Mouse (Mus musculus): Measurements from ENCODE around the gene Pold2. TPM values are rescaled to one million over a fixed set of nuclear protein-coding genes. Genes with fewer than 3 reads are reported as not detected.

Pold2 gene
- total and polyA plus RNA-seq, 3 experiments, result 136 to 285 (median 205) TPM

GRCm38 (mm10) chr11:5907096-5907495 is 29.0 kb upstream of the Pold2 start:
- no peak overlapping the region for H3K27ac ChIP-seq (ENCODE audit: insufficient read depth, low read depth)
- H3K9ac ChIP-seq (ENCODE audit: insufficient read depth, low read depth), result no peak overlapping the region
- in situ Hi-C loops (cut with MboI; ENCODE audit: low pct_ligation_motif_present, low pct_unique_long_range_greater_than_20kb, low sequenced_read_pairs) (no loop called here), dilution Hi-C loops (cut with MboI; ENCODE audit: extremely low pct_ligation_motif_present, extremely low pct_unique_long_range_greater_than_20kb, low sequenced_read_pairs) (no loop called here)
- H3K4me2 ChIP-seq (ENCODE audit: insufficient read depth, low read depth, poor library complexity, severe bottlenecking), result no peak overlapping the region
- H3K27me3 ChIP-seq (replicated peaks), result no peaks in the 10 kb centered on the region
- no peaks in the 10 kb centered on the region for H3K36me3 ChIP-seq (replicated peaks in 1 of 2; ENCODE audit: control insufficient read depth in 1 of 2, insufficient read depth in 1 of 2, low read length in 1 of 2)
- H3K9me3 ChIP-seq (replicated peaks; ENCODE audit: low read length), result no peaks in the 10 kb centered on the region
- no peak overlapping the region for H3K4me3 ChIP-seq (replicated peaks in 1 of 3; ENCODE audit: low read depth in 2 of 3, low read length in 2 of 3, poor library complexity in 1 of 3)
- no peak for DNase-seq (ENCODE audit: extremely low read depth)
- H3K79me2 ChIP-seq (replicated peaks; ENCODE audit: control insufficient read depth, extremely low read depth, insufficient read depth, poor library complexity, severe bottlenecking), result no peaks in the 10 kb centered on the region
- peaks cover 3 to 6% of the 10 kb centered on the region in 2 experiments; a peak in 1 of 4 replicates for H3K4me1 ChIP-seq (ENCODE audit: control insufficient read depth in 1 of 2, insufficient read depth in 2 of 2)
- TF ChIP-seq HCFC1 (IDR thresholded peaks at IDR 0.05; ENCODE audit: low read depth, low read length) (no peak), NRF1 (IDR thresholded peaks at IDR 0.05; ENCODE audit: low read depth, low read length) (no peak), MAFK (IDR thresholded peaks at IDR 0.05; ENCODE audit: insufficient replicate concordance, low read length) (no peak)

GRCm38 (mm10) chr11:5905778-5906518 is 27.9 kb upstream of the Pold2 start:
- no peak for DNase-seq (ENCODE audit: extremely low read depth)
- Histone ChIP-seq H3K36me3 (replicated peaks in 1 of 2; ENCODE audit: control insufficient read depth in 1 of 2, insufficient read depth in 1 of 2, low read length in 1 of 2) (no peaks in the 10 kb centered on the region), H3K4me2 (ENCODE audit: insufficient read depth, low read depth, poor library complexity, severe bottlenecking) (no peak overlapping the region), H3K79me2 (replicated peaks; ENCODE audit: control insufficient read depth, extremely low read depth, insufficient read depth, poor library complexity, severe bottlenecking) (no peaks in the 10 kb centered on the region), H3K4me3 (replicated peaks in 1 of 3; ENCODE audit: low read depth in 2 of 3, low read length in 2 of 3, poor library complexity in 1 of 3) (no peak overlapping the region), H3K9ac (ENCODE audit: insufficient read depth, low read depth) (no peak overlapping the region), H3K4me1 (ENCODE audit: control insufficient read depth in 1 of 2, insufficient read depth in 2 of 2) (peaks cover 8 to 9% of the 10 kb centered on the region in 2 experiments; a peak in 2 of 4 replicates), H3K27ac (ENCODE audit: insufficient read depth, low read depth) (no peak overlapping the region), H3K27me3 (replicated peaks) (peaks cover 3% of the 10 kb centered on the region), H3K9me3 (replicated peaks; ENCODE audit: low read length) (no peaks in the 10 kb centered on the region)
- in situ Hi-C loops (cut with MboI; ENCODE audit: low pct_ligation_motif_present, low pct_unique_long_range_greater_than_20kb, low sequenced_read_pairs) (no loop called here), dilution Hi-C loops (cut with MboI; ENCODE audit: extremely low pct_ligation_motif_present, extremely low pct_unique_long_range_greater_than_20kb, low sequenced_read_pairs) (no loop called here)
- no peak for TF ChIP-seq USF1 (IDR thresholded peaks at IDR 0.05; ENCODE audit: low read depth, low read length)
- TF ChIP-seq IRF4 (IDR thresholded peaks at IDR 0.05; ENCODE audit: low read depth, low read length), result no peak
- no peak for TF ChIP-seq PAX5 (IDR thresholded peaks at IDR 0.05; ENCODE audit: low read length)
- TF ChIP-seq EP300 (IDR thresholded peaks at IDR 0.05; ENCODE audit: low read length), result no peak
- no peak for TF ChIP-seq JUND (conservative IDR thresholded peaks at IDR 0.05; ENCODE audit: low read depth, low read length)
- no peak for TF ChIP-seq MAX (IDR thresholded peaks at IDR 0.05; ENCODE audit: low read length)
- TF ChIP-seq ELF1 (IDR thresholded peaks at IDR 0.05; ENCODE audit: low read depth, low read length), result no peak
- TF ChIP-seq NRF1 (IDR thresholded peaks at IDR 0.05; ENCODE audit: low read depth, low read length), result no peak
- TF ChIP-seq CHD2 (IDR thresholded peaks at IDR 0.05; ENCODE audit: low read length), result no peak
- TF ChIP-seq ZKSCAN1 (IDR thresholded peaks at IDR 0.05; ENCODE audit: borderline replicate concordance, low read depth, low read length), result no peak
- no peak for TF ChIP-seq RCOR1 (conservative IDR thresholded peaks at IDR 0.05; ENCODE audit: low read depth, low read length)
- no peak for TF ChIP-seq USF2 (conservative IDR thresholded peaks at IDR 0.05; ENCODE audit: low read depth, low read length)
- no peak for TF ChIP-seq ZC3H11A (IDR thresholded peaks at IDR 0.05; ENCODE audit: low read depth, low read length)
